Mouse (Mus musculus) urinary bladder, postnatal 0 days (tissue): Measurements from ENCODE around the gene Gm4767. TPM values are rescaled to one million over a fixed set of nuclear protein-coding genes. Genes with fewer than 3 reads are reported as not detected.

Experiments used
- polyA plus RNA-seq: library from polyadenylated mRNA; unstranded; fragments of >200 nt; fragmentation: Nextera tagmentation; extraction: Ambion mirVana; gene quantifications from 2 replicates; pipeline ENCODE4 v1.2.1, GENCODE M21; 2015

Gene Gm4767
- 1.6 and 1.7 TPM in 2 replicates for polyA plus RNA-seq

DNA sequence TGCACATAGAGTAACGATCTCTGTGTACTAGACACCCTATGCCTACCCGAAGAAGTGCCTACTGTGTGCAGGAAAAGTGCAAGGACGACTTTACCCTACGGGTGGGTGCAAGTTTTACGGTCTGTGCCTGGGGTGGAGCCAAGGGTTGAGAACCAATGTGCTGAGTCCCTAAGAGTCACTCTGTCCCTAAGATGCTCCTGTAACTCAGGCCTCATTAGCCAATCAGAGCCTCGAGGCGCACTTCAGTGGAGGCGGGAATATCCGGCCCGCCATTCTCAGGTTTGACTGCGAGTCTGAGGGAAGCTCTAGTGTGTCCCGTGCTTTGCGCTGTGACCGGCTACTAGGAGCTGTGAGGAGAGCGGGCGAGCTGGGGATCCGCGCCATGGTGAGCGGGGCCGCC lies at the start of gene Gm4767:
Gene Gm4767, plus strand, starts transcription at position 288 of the 400 bp plus-strand sequence.

DNA sequence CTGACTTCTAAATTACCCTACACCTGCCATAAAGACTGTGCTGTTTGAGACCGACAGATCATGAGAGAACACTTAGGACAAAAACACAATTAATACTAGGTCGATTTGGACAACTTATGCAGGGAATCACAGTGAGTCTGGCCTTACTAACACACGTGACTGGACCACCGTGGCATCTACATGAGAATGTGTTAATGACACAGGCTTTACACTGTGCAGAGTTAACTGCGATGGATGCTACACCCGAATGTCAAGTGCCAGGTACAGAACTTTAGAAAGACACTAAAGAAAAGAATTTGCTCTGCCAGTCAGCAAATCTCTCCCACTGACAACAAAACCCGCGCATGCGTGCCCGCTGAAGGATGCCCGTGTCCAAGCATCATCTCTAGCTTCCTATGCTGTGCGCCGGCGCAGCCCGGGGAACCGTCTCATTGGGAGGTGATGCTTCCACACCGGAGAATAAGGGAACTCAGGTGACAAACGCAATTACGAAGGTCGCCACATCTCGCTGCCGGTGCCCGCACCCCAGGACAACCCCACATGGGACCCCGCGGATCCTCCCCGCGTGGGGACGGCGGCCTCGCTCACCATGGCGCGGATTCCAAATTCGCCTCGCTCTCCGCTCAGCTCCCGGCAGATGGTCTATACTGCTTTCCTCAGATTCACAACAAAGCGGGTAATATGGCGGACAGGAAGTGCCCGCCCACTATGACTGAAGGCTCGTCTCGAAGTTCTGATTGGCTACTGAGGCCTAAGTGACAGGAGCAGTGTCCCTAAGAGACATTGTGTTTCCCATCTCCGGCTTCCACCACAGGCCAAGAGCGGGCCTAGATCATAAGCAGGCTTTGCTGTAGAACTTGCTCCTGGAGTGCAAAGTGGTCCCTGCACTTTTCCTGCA lies 41.2 kb upstream of the Gm4767 start, which contains the start of gene Gm3055:
Gene Gm3055, minus strand, starts transcription at position 656 of the 898 bp plus-strand sequence.

DNA sequence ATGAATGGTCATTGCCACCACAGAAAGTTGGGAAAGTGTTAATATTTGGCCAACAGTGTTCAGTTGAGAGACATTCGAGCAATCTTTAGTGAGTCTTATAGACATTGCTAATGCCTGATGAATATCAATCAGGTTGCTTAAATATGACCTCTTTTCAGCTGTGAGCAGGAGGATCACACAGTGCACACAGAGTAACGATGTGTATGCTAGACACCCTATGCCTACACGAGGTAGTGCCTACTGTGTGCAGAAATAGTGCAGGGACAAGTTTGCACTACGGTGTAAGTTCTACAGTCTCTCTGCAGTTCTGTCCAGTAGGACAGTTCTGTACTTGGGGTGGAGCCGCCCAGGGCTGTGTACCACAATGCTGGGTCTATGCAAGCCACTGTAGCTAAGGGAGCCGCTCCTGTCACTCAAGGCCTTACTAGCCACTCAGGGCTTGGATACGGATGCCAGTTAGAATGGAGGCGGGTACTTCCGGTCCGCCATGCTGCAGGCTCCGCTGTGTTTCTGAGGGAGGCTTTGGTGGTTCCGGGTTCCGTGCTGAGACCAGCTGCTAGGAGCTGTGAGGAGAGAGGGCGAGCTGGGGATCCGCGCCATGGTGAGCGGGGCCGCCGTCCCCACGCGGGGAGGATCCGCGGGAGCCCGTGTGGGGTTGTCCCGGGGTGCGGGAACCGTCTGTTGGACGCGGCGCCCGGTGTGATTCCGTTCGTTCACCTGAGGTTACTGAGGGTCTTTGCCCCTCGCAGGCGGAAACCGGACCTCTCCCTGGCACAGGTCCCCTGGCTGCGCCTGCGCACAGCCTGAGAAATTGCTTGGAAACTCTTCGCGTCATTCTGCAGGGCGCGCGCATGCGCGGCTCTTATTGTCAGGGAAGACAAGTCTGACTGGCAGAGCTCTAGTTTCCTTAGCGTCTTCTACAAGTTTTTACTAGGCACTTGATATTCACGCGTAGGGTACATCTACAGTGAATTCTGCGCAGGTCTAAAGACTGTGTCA lies 51.7 kb downstream of the Gm4767 start, which contains the start of gene Gm32687:
Gene Gm32687, plus strand, starts transcription at position 526 of the 999 bp plus-strand sequence.

Other genes starting within 250 kb of the Gm4767 start
- 6.6 and 7.9 TPM in 2 replicates for gene Tle2, start 237.6 kb upstream of the Gm4767 start, polyA plus RNA-seq
- 15.5 and 16.2 TPM in 2 replicates for gene Tle6, start 211.1 kb upstream of the Gm4767 start, polyA plus RNA-seq
- gene BC025920, start 205.9 kb upstream of the Gm4767 start, polyA plus RNA-seq = 0.18 and 0.62 TPM in 2 replicates
- gene Sirt6, start 184.4 kb upstream of the Gm4767 start, polyA plus RNA-seq = 15.9 and 19.7 TPM in 2 replicates
- gene Ankrd24, start 183.6 kb upstream of the Gm4767 start, polyA plus RNA-seq = 6.1 and 7.6 TPM in 2 replicates
- gene Gm10778, start 163.1 kb upstream of the Gm4767 start, polyA plus RNA-seq = 1.9 and 2.8 TPM in 2 replicates
- gene Zfp433, start 107.4 kb upstream of the Gm4767 start, polyA plus RNA-seq = 5.5 and 6.8 TPM in 2 replicates
- 2.2 and 2.9 TPM in 2 replicates for gene Gm3055, start 41.0 kb upstream of the Gm4767 start, polyA plus RNA-seq
- gene Gm32687, start 51.7 kb downstream of the Gm4767 start, polyA plus RNA-seq = 4.3 and 4.5 TPM in 2 replicates
- gene Zfp781, start 118.3 kb downstream of the Gm4767 start, polyA plus RNA-seq = 0.93 and 0.94 TPM in 2 replicates
- 4.5 and 4.7 TPM in 2 replicates for gene Zfp873, start 235.9 kb downstream of the Gm4767 start, polyA plus RNA-seq